Mouse (Mus musculus) liver, embryonic 11.5 days (tissue): ENCODE data around the gene Rnf123. TPM values are rescaled to one million over a fixed set of nuclear protein-coding genes. Genes with fewer than 3 reads are reported as not detected.
A peak's percentile ranks its signal among the peaks of the same experiment; 100 is the strongest.

Experiments used
- ATAC-seq: fragments of 200-750 bp; cut with Nextera tagmentation; replicated peaks from 2 replicates; pipeline ENCODE4 v1.8.0; 2017; ENCODE audit warnings: moderate number of reproducible peaks, mild to moderate bottlenecking, moderate TSS enrichment, moderate library complexity; ENCODE audit not compliant: low FRiP score
- DNase-seq: peaks from one replicate; pipeline ENCODE4 v3.0.0-alpha.2; 2017; ENCODE audit warnings: low spot score
- H3K27ac ChIP-seq: fragments of 300-500 bp; sonication (generic); 2 replicates; pipeline ENCODE4 v1.5.1; 2014; ENCODE audit warnings: mild to moderate bottlenecking, low read depth, low read length, control low read depth
- H3K27me3 ChIP-seq: fragments of 300-500 bp; sonication (generic); replicated peaks from 2 replicates; pipeline ENCODE4 v1.6.1; 2014; ENCODE audit warnings: low read length, mixed read lengths; ENCODE audit not compliant: control insufficient read depth, insufficient read depth
- H3K36me3 ChIP-seq: fragments of 300-500 bp; sonication (generic); 2 replicates; pipeline ENCODE4 v1.6.1; 2014; ENCODE audit warnings: mild to moderate bottlenecking, low read length, moderate library complexity, mixed read lengths; ENCODE audit not compliant: control insufficient read depth, insufficient read depth
- H3K4me1 ChIP-seq: fragments of 300-500 bp; sonication (generic); replicated peaks from 2 replicates; pipeline ENCODE4 v1.6.1; 2014; ENCODE audit warnings: low read length, mixed read lengths; ENCODE audit not compliant: control insufficient read depth, insufficient read depth
- H3K4me2 ChIP-seq: fragments of 300-500 bp; sonication (generic); 2 replicates; pipeline ENCODE4 v1.6.1; 2014; ENCODE audit warnings: mild to moderate bottlenecking, control low read depth, moderate library complexity
- H3K4me3 ChIP-seq: fragments of 300-500 bp; sonication (generic); 2 replicates; pipeline ENCODE4 v1.5.1; 2014; ENCODE audit warnings: low read depth, low read length, control low read depth
- H3K9ac ChIP-seq: fragments of 300-500 bp; sonication (generic); 2 replicates; pipeline ENCODE4 v1.6.1; 2014; ENCODE audit warnings: low read depth, low read length, control low read depth
- H3K9me3 ChIP-seq: fragments of 300-500 bp; sonication (generic); 2 replicates; pipeline ENCODE4 v1.6.1; 2016; ENCODE audit warnings: low read length, inconsistent platforms, mixed read lengths; ENCODE audit not compliant: control insufficient read depth
- WGBS: fragments of 180-500 bp; shearing (Covaris S2); extraction: QIAGEN DNeasy Blood & Tissue Kit; methylation state at CpG from one replicate; pipeline ENCODE4 v1.1.7; 2014; 5-methylcytosine and 5-hydroxymethylcytosine counted together
- polyA plus RNA-seq: library from polyadenylated mRNA; unstranded; fragments of >200 nt; fragmentation: Nextera tagmentation; extraction: Ambion mirVana; gene quantifications from 2 replicates; pipeline ENCODE4 v1.2.1, GENCODE M21; 2014

Gene Rnf123
- polyA plus RNA-seq, 1 experiment from 2014 or later, result 59.1 TPM

- no peak overlapping the region for H3K4me3 ChIP-seq
- ATAC-seq (no peak), DNase-seq (no peak)
- H3K27ac ChIP-seq, result no peak overlapping the region
- no peaks in the 10 kb centered on the region for H3K9me3 ChIP-seq
- H3K9ac ChIP-seq, result no peak overlapping the region
- WGBS, result 87% methylated on average over 10 of the region's 10 CpGs
- H3K36me3 ChIP-seq, result no peaks in the 10 kb centered on the region
- peaks cover under 1% of the 10 kb centered on the region; the same call in 1 of the 2 replicates for H3K27me3 ChIP-seq
- peaks cover 11% of the 10 kb centered on the region; the same call in 1 of the 2 replicates for H3K4me1 ChIP-seq
- H3K4me2 ChIP-seq, result no peak overlapping the region
Observed at GRCm38 (mm10) chr9:108121170-108121969, 38.2 kb upstream of the Rnf123 start.

GRCm38 (mm10) chr9:108120671-108121070 is 37.5 kb upstream of the Rnf123 start:
- ATAC-seq (no peak), DNase-seq (no peak)
- WGBS, result 83% methylated on average over 8 of the region's 8 CpGs
- H3K9ac ChIP-seq, result no peak overlapping the region
- H3K4me1 ChIP-seq, result peaks cover 11% of the 10 kb centered on the region; the same call in 1 of the 2 replicates
- H3K9me3 ChIP-seq, result no peaks in the 10 kb centered on the region
- peaks cover 7% of the 10 kb centered on the region for H3K27me3 ChIP-seq
- no peak overlapping the region for H3K4me2 ChIP-seq
- no peak overlapping the region for H3K4me3 ChIP-seq
- no peak overlapping the region for H3K27ac ChIP-seq
- H3K36me3 ChIP-seq, result no peaks in the 10 kb centered on the region

- no peak overlapping the region for H3K27ac ChIP-seq
- H3K4me3 ChIP-seq, result no peak overlapping the region
Observed at GRCm38 (mm10) chr9:108119891-108120411, 36.8 kb upstream of the Rnf123 start.

GRCm38 (mm10) chr9:108117143-108117542 is 34.0 kb upstream of the Rnf123 start:
- H3K27me3 ChIP-seq, result peaks cover 22% of the 10 kb centered on the region
- ATAC-seq (no peak), DNase-seq (no peak)
- no peak overlapping the region for H3K27ac ChIP-seq
- no peaks in the 10 kb centered on the region for H3K36me3 ChIP-seq
- H3K9ac ChIP-seq, result no peak overlapping the region
- H3K4me2 ChIP-seq, result no peak overlapping the region
- WGBS, result 70% methylated on average over 4 of the region's 4 CpGs
- H3K4me1 ChIP-seq, result peaks cover 11% of the 10 kb centered on the region; the same call in 1 of the 2 replicates
- H3K4me3 ChIP-seq, result no peak overlapping the region
- no peaks in the 10 kb centered on the region for H3K9me3 ChIP-seq

More at GRCm38 (mm10) chr9:108119891-108120411, 36.8 kb upstream of the Rnf123 start:
- no peak for ATAC-seq
- 37% methylated on average over 8 of the region's 11 CpGs for WGBS
- Histone ChIP-seq H3K4me1 (peaks cover 11% of the 10 kb centered on the region; the same call in 1 of the 2 replicates), H3K9ac (no peak overlapping the region), H3K36me3 (no peaks in the 10 kb centered on the region), H3K4me2 (no peak overlapping the region), H3K9me3 (no peaks in the 10 kb centered on the region), H3K27me3 (peaks cover 13% of the 10 kb centered on the region)
- no peak for DNase-seq

- no peak overlapping the region for H3K4me3 ChIP-seq
- no peak overlapping the region for H3K4me2 ChIP-seq
- no peaks in the 10 kb centered on the region for H3K36me3 ChIP-seq
- H3K9me3 ChIP-seq, result no peaks in the 10 kb centered on the region
- peaks cover 29% of the 10 kb centered on the region for H3K27me3 ChIP-seq
- WGBS, result 62% methylated on average over 43 of the region's 43 CpGs
- no peak for ATAC-seq
- H3K4me1 ChIP-seq, result peaks cover 18% of the 10 kb centered on the region
- DNase-seq, result no peak
- no peak overlapping the region for H3K9ac ChIP-seq
- no peak overlapping the region for H3K27ac ChIP-seq
Observed at GRCm38 (mm10) chr9:108115290-108116077, 32.3 kb upstream of the Rnf123 start.

- WGBS, result 93% methylated on average over 18 of the region's 18 CpGs
- Histone ChIP-seq H3K4me3 (no peak overlapping the region), H3K27ac (no peak overlapping the region), H3K4me1 (peaks cover 8% of the 10 kb centered on the region), H3K9ac (no peak overlapping the region), H3K27me3 (peaks cover 40% of the 10 kb centered on the region), H3K9me3 (no peaks in the 10 kb centered on the region), H3K4me2 (no peak overlapping the region), H3K36me3 (no peaks in the 10 kb centered on the region)
- no peak for ATAC-seq
- no peak for DNase-seq
Observed at GRCm38 (mm10) chr9:108112719-108113340, 29.7 kb upstream of the Rnf123 start.

- Histone ChIP-seq H3K9me3 (no peaks in the 10 kb centered on the region), H3K4me3 (peak overlapping the region; percentile 34), H3K27ac (no peak overlapping the region), H3K9ac (no peak overlapping the region; the same call in 1 of the 2 replicates), H3K27me3 (peaks cover 41% of the 10 kb centered on the region), H3K36me3 (no peaks in the 10 kb centered on the region), H3K4me1 (peaks cover 8% of the 10 kb centered on the region), H3K4me2 (peak overlapping the region; percentile 65)
- no peak for DNase-seq
- 76% methylated on average over 17 of the region's 17 CpGs for WGBS
- ATAC-seq, result no peak
Observed at GRCm38 (mm10) chr9:108111593-108112121, 28.5 kb upstream of the Rnf123 start.

GRCm38 (mm10) chr9:108111101-108111592 is 28.0 kb upstream of the Rnf123 start:
- peak overlapping the region; percentile 65 for H3K4me2 ChIP-seq
- peaks cover 8% of the 10 kb centered on the region for H3K4me1 ChIP-seq
- H3K27ac ChIP-seq, result no peak overlapping the region
- peaks cover 38% of the 10 kb centered on the region for H3K27me3 ChIP-seq
- peak; percentile 54 for DNase-seq
- ATAC-seq, result no peak
- WGBS, result 13% methylated on average over 22 of the region's 22 CpGs
- peak overlapping the region; percentile 34 for H3K4me3 ChIP-seq
- peak overlapping the region; percentile 46 for H3K9ac ChIP-seq
- no peaks in the 10 kb centered on the region for H3K9me3 ChIP-seq
- H3K36me3 ChIP-seq, result no peaks in the 10 kb centered on the region
